Mouse (Mus musculus) forebrain, embryonic 16.5 days (tissue): ENCODE results near the gene Cog1. TPM values are rescaled to one million over a fixed set of nuclear protein-coding genes. Genes with fewer than 3 reads are reported as not detected.

Experiments used
- ATAC-seq: fragments of 200-750 bp; cut with Nextera tagmentation; 2 replicates; pipeline ENCODE4 v1.8.0; 2017; ENCODE audit warnings: mild to moderate bottlenecking, moderate library complexity
- H3K27ac ChIP-seq: fragments of 300-500 bp; sonication (generic); 2 replicates; pipeline ENCODE4 v1.5.1; 2014; ENCODE audit warnings: low read length, control low read depth
- H3K27me3 ChIP-seq: fragments of 300-500 bp; sonication (generic); replicated peaks from 2 replicates; pipeline ENCODE4 v1.6.1; 2014; ENCODE audit warnings: low read length; ENCODE audit not compliant: control insufficient read depth, insufficient read depth
- H3K36me3 ChIP-seq: fragments of 300-500 bp; sonication (generic); 2 replicates; pipeline ENCODE4 v1.6.1; 2014; ENCODE audit not compliant: control insufficient read depth, insufficient read depth
- H3K4me1 ChIP-seq: fragments of 300-500 bp; sonication (generic); replicated peaks from 2 replicates; pipeline ENCODE4 v1.6.1; 2014; ENCODE audit warnings: low read length; ENCODE audit not compliant: control insufficient read depth, insufficient read depth
- H3K4me2 ChIP-seq: fragments of 300-500 bp; sonication (generic); 2 replicates; pipeline ENCODE4 v1.6.1; 2014; ENCODE audit warnings: mild to moderate bottlenecking, low read length, control low read depth
- H3K4me3 ChIP-seq: fragments of 300-500 bp; sonication (generic); replicated peaks from 2 replicates; pipeline ENCODE4 v1.5.1; 2014; ENCODE audit warnings: mild to moderate bottlenecking, low read length, control low read depth
- H3K9ac ChIP-seq: fragments of 300-500 bp; sonication (generic); replicated peaks from 2 replicates; pipeline ENCODE4 v1.6.1; 2014; ENCODE audit warnings: low read depth, low read length, control low read depth
- H3K9me3 ChIP-seq: fragments of 300-500 bp; sonication (generic); 2 replicates; pipeline ENCODE4 v1.6.1; 2016; ENCODE audit warnings: low read length; ENCODE audit not compliant: control insufficient read depth
- WGBS: fragments of 180-500 bp; shearing (Covaris S2); extraction: QIAGEN DNeasy Blood & Tissue Kit; methylation state at CpG from one replicate; pipeline ENCODE4 v1.1.7; 2014; 5-methylcytosine and 5-hydroxymethylcytosine counted together
- polyA plus RNA-seq: library from polyadenylated mRNA; unstranded; fragments of >200 nt; fragmentation: Nextera tagmentation; extraction: Ambion mirVana; gene quantifications from 2 replicates; pipeline ENCODE4 v1.2.1, GENCODE M21; 2015

The Cog1 gene
- polyA plus RNA-seq, 1 experiment from 2014 or later = 36.3 TPM

DNA sequence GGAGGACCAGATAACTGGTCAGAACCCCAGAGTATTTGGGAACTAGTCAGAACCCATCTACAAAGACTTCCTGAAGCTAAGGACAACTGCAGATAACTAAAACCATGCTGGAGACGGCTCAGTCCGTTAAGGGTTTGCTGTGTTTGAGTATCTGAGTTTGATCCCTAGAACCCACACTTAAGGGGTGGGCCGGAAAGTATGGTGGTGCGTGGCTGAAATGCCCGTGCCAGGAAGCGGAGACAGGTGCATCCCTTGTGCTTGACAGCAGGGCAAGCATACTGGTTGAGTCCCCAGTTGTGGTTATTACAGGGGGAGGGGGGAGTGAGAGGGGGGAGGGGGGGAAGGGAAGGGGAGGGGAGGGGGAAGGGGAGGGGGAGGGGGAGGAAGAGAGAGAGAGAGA is 34.5 kb upstream of the Cog1 start:
- H3K36me3 ChIP-seq = no peaks in the 10 kb centered on the region
- H3K9me3 ChIP-seq = no peaks in the 10 kb centered on the region
- no peaks in the 10 kb centered on the region for H3K27me3 ChIP-seq
- H3K4me3 ChIP-seq = no peak overlapping the region
- H3K27ac ChIP-seq = no peak overlapping the region
- no peak for ATAC-seq
- peaks cover 29% of the 10 kb centered on the region for H3K4me1 ChIP-seq
- no peak overlapping the region for H3K4me2 ChIP-seq
- no peak overlapping the region for H3K9ac ChIP-seq
- WGBS = 82% methylated on average over 6 of the region's 6 CpGs

DNA sequence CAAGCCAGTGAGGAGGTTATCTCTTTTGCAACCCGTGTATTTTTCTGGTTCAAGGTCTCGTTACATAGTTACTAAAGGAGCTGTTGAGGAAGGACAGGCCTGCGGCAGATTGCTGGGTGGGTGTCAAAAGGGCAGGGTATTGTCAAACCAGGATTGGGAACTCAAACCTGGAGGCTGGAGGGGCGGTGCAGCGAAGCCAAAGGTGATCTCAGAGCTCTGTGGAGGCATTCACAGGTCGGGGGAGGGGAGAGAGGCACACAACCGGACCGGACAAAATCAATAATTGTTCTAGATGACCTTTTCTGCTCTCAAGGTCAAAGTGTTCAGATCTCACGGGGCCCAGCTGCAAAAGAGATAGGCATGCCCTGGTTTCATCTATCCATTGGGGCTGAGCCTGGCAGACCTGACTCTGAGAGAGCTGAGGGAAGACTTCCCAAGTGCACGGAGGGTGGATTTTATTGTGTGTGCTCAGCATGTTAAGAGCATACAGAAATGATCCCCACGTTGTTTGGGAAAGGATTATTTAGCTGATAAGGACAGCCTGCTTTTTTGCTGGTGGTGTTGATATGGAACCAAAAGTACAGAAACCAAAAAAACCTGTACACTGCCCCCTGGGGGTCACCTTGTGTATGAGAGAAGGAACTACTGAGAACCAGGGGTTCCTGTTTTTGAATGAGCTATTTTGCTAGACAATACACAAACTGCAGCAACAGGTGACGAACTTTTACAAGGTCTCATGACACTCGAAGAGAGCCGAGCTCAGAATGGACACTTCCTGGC is 31.6 kb upstream of the Cog1 start:
- no peak for ATAC-seq
- H3K4me1 ChIP-seq = peaks cover 37% of the 10 kb centered on the region
- H3K9ac ChIP-seq = no peak overlapping the region
- 45% methylated on average over 14 of the region's 14 CpGs for WGBS
- no peak overlapping the region for H3K4me2 ChIP-seq
- H3K36me3 ChIP-seq = no peaks in the 10 kb centered on the region
- H3K27ac ChIP-seq = no peak overlapping the region
- no peaks in the 10 kb centered on the region for H3K27me3 ChIP-seq
- H3K9me3 ChIP-seq = no peaks in the 10 kb centered on the region
- no peak overlapping the region for H3K4me3 ChIP-seq

DNA sequence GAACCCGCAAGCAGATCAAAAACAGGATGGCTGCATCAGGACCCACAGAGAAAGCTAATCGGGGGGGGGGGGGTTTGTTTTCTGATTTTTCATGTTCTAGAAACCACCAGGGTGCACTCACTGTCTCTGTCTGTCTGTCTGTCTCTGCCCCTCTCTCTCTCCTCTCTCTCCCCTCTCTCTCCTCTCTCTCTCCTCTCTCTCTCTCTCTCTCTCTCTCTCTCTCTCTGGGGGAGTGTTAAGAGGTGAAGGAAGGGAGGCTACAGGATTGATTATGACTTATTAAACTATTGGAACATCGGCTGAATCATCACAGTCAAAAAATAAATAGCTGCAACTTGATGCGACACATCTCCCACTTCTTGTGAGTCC is 30.7 kb upstream of the Cog1 start:
- H3K9me3 ChIP-seq = no peaks in the 10 kb centered on the region
- peak overlapping the region; percentile 78 for H3K4me3 ChIP-seq
- peak overlapping the region; percentile 78 for H3K27ac ChIP-seq
- peak overlapping the region; percentile 98 for H3K4me2 ChIP-seq
- 23% methylated on average over 4 of the region's 4 CpGs for WGBS
- no peak for ATAC-seq
- H3K4me1 ChIP-seq = peaks cover 39% of the 10 kb centered on the region
- no peaks in the 10 kb centered on the region for H3K27me3 ChIP-seq
- H3K9ac ChIP-seq = peak overlapping the region; percentile 83; the same call in 1 of the 2 replicates
- no peaks in the 10 kb centered on the region for H3K36me3 ChIP-seq

DNA sequence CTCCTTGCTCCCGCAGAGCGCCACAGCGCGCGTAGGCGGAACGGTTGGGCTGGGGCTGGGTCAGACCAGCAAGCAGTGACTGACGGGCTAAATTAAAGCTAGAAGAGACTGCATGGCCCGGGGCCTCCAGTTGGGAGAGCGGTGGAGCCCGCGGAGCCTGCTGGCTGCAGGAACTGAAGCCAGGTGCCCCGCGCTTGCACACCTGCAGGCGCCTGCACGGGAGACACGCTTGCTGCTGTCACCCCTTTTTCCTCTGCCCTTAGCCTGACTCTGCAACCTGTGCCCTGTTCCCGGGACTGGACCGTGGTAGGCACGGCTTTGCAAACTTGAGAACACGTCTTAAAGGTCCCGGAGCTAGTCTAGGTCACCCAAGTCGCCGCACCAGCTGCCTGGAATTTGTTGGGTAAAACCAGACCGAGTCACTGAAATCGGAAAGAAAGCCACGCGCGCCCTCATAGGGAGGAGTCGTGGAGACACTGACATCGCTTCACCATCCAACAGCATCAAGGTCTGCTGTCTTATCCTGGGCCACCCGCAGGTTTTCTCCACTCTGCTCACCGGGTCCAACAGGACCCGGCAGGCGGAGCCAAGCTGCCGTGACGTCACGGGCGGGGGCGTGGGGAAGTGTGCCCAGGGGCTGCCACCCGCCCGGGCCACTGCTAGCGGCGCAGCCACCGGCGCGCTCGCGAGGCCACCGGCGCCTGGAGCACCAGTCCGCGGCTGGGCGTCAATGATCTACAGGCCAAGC is 30.1 kb upstream of the Cog1 start, which contains the start of gene Sstr2:
Gene Sstr2 (plus strand): TSS at position 671 of the 748 bp plus-strand sequence.
- peak within 1 kb of the TSS; percentile 98 for H3K4me2 ChIP-seq
- peak within 1 kb of the TSS; percentile 78 for H3K4me3 ChIP-seq
- ATAC-seq = peak; percentile 86
- no peaks in the 10 kb centered on the region for H3K9me3 ChIP-seq
- peak within 1 kb of the TSS; percentile 83 for H3K9ac ChIP-seq
- H3K27ac ChIP-seq = peak within 1 kb of the TSS; percentile 78
- H3K36me3 ChIP-seq = no peaks in the 10 kb centered on the region
- peaks cover 39% of the 10 kb centered on the region for H3K4me1 ChIP-seq
- WGBS = under 1% methylated on average over 54 of the region's 54 CpGs
- H3K27me3 ChIP-seq = no peaks in the 10 kb centered on the region

DNA sequence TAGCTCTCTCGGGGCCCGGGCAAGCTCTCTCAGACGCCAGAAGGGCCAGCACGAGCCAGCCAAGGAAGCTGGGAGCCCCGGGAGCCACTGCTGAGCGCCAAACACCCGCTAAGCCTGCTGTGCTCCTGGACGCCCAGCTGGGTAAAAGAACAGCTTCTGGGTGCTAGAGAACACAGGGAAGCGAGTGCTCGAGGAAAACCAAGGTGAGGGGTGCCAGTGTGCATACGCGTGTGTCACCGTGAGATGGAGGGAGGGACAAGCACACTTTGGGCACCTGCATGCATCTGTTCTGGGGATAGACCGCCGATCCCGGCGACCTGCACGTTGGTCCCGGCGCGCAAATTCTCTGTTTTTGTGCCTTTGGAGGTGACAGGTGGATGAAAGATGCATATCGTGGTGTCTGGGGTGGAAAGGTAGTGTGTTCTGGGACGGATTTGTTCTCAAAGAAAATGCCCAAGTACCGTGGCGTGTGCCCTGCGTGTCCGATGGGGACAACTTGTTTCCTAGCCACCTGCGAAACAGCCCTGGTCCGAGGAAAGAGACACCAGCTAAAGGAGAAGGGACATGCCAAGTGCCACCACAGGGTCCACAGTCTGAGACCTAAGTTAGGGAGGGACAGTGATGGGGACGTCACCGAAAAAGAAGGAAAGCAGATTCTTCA is 29.4 kb upstream of the Cog1 start:
- under 1% methylated on average over 31 of the region's 31 CpGs for WGBS
- Histone ChIP-seq H3K27me3 (no peaks in the 10 kb centered on the region), H3K4me1 (peaks cover 39% of the 10 kb centered on the region), H3K9me3 (no peaks in the 10 kb centered on the region), H3K36me3 (peaks cover 3% of the 10 kb centered on the region; the same call in 1 of the 2 replicates), H3K9ac (peak overlapping the region; percentile 83), H3K4me3 (peak overlapping the region; percentile 78), H3K27ac (peak overlapping the region; percentile 78), H3K4me2 (peak overlapping the region; percentile 98)
- no peak; the same call in 1 of the 2 replicates for ATAC-seq

DNA sequence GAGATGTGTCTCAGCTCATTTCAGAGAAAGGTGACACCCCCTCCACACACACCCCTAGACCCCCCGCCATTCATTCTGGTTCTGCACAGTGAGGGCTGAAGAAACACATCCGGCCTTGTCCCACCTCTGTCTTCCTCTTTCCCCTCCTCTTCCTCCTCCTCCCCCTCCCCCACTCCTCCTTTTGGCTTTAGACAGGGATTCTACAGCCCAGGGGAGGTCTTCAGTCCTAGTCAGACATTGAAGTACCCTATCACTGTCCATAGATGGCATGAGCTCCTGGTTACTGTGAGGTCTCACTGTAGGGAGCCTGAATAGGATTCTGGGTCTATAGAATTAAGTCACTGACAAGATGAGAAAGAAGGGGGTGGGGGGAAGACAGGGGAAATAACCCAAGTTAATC is 28.0 kb upstream of the Cog1 start:
- Histone ChIP-seq H3K27ac (no peak overlapping the region), H3K4me3 (peak overlapping the region; percentile 78), H3K4me1 (peaks cover 39% of the 10 kb centered on the region), H3K27me3 (no peaks in the 10 kb centered on the region), H3K9me3 (no peaks in the 10 kb centered on the region), H3K4me2 (peak overlapping the region; percentile 98), H3K36me3 (peaks cover 12% of the 10 kb centered on the region; the same call in 1 of the 2 replicates), H3K9ac (peak overlapping the region; percentile 83; the same call in 1 of the 2 replicates)
- 60% methylated on average over 2 of the region's 2 CpGs for WGBS
- no peak for ATAC-seq

DNA sequence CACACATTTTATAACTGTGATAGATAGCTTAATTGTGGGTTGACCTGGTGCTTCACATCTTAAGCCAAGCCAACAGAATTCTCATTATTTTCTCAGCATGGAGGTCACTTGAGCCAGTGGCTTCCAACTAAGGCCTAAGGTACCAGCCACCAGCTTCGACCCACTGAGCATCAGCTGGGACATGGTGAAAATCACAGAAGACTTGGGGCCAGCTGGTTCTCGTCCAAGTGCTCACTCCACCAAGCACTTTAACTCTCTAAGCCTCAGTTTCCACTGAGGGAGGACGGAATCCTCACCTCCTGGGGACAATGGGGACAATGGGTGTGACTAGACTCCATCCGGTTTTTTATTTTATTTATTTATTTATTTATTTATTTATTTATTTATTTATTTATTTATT is 26.9 kb upstream of the Cog1 start:
- Histone ChIP-seq H3K36me3 (peaks cover 12% of the 10 kb centered on the region; the same call in 1 of the 2 replicates), H3K27ac (no peak overlapping the region), H3K9ac (no peak overlapping the region), H3K4me3 (no peak overlapping the region; the same call in 1 of the 2 replicates), H3K9me3 (no peaks in the 10 kb centered on the region), H3K4me2 (peak overlapping the region; percentile 98), H3K4me1 (peaks cover 39% of the 10 kb centered on the region), H3K27me3 (no peaks in the 10 kb centered on the region)
- no peak for ATAC-seq
- 76% methylated on average over 4 of the region's 4 CpGs for WGBS

DNA sequence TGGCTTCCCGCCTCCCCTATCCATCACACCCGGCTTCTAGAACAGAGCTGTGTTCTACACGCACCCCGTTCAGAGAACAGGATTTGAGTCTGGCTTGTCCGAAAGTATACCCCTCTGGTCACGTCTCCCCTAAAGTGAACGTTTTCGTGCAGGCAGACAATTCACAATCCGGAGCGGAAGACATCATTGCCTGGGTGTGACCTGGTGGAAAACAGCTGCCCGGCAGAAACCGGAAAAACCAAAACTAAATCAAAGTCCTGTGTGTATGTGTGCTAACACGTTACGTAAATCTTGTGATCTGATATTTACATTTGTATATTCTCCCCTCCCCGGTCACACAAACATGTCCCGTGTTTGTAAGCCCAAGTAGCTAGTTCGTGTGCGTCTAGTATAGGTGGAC is 23.5 kb upstream of the Cog1 start:
- Histone ChIP-seq H3K4me2 (no peak overlapping the region), H3K4me1 (peaks cover 16% of the 10 kb centered on the region), H3K9me3 (no peaks in the 10 kb centered on the region), H3K36me3 (peaks cover 12% of the 10 kb centered on the region; the same call in 1 of the 2 replicates), H3K4me3 (no peak overlapping the region), H3K27me3 (no peaks in the 10 kb centered on the region), H3K27ac (no peak overlapping the region), H3K9ac (no peak overlapping the region)
- 93% methylated on average over 18 of the region's 18 CpGs for WGBS
- no peak for ATAC-seq

DNA sequence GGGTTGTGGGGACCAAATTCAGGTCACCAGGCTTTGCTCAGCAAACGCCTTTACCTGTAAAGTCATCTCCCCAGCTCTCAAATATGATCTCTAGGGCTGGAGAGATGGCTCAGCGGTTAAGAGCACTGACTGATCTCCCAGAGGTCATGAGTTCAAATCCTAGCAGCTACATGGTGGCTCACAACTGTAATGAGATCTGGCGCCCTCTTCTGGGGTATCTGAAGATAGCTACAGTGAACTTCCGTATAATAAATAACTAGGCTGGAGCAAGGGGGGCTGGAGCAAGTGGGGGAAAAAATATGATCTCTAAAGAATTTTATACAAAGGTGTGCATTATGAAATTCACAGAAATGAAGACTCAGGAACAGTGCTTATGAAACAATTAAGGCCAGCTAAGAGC is 21.2 kb upstream of the Cog1 start:
- Histone ChIP-seq H3K27ac (no peak overlapping the region), H3K9me3 (no peaks in the 10 kb centered on the region), H3K9ac (no peak overlapping the region), H3K4me1 (peaks cover 3% of the 10 kb centered on the region), H3K36me3 (peaks cover 12% of the 10 kb centered on the region; the same call in 1 of the 2 replicates), H3K4me3 (no peak overlapping the region), H3K4me2 (no peak overlapping the region), H3K27me3 (no peaks in the 10 kb centered on the region)
- 56% methylated on average over 4 of the region's 4 CpGs for WGBS
- ATAC-seq = no peak
